Mouse (Mus musculus): ENCODE measurements at regions not wholly inside any gene's neighbourhood (a gene's known extent, or its start where the extent isn't known, plus 50 kb on each side); places are given as distances from the start of the nearest gene placed in this dataset.

DNA sequence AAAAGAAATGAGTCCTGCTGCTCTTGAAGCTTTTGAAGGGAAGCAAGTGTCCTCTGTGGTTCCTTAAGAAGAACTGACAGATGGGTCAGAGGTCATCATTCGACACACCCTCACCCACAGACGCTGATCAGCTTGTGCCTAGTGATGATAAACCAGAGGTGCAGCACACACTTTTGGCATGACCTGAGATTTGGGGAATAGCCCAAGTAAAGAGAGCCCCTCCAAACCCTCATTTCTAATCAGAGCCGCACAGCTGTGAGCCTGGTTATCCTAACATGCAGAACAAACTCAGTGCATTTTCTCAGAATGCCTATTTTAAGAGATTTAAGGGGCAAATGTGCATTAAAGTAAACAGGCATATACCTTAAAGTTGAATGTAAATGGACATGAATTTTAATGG is 821.7 kb downstream of the Kcnma1 start:
- Histone ChIP-seq H3K4me3 (ENCODE audit: control insufficient read depth in 1 of 2, insufficient read depth in 1 of 2, low read depth in 2 of 2, low read length in 2 of 2) (no peak overlapping the region), H3K36me3 (ENCODE audit: control insufficient read depth in 1 of 2, insufficient read depth in 2 of 2, low read length in 2 of 2) (no peaks in the 10 kb centered on the region), H3K79me2 (ENCODE audit: control insufficient read depth, insufficient read depth, low read length, poor library complexity) (no peaks in the 10 kb centered on the region), H3K27me3 (ENCODE audit: control insufficient read depth in 1 of 2, insufficient read depth in 2 of 2, low read length in 2 of 2) (no peaks in the 10 kb centered on the region; a peak in 2 of 4 replicates), H3K9me3 (replicated peaks; ENCODE audit: insufficient read depth, low read length) (no peaks in the 10 kb centered on the region), H3K27ac (ENCODE audit: control insufficient read depth, low read depth, low read length) (no peak overlapping the region), H3K9ac (ENCODE audit: control insufficient read depth, low read depth, low read length, poor library complexity, severe bottlenecking) (no peak overlapping the region), H3K4me1 (ENCODE audit: control insufficient read depth in 1 of 2, insufficient read depth in 2 of 2, low read length in 2 of 2) (no peaks in the 10 kb centered on the region)
- DNase-seq (ENCODE audit: low read depth, low spot score), result no peak
- no peak for TF ChIP-seq NELFE (IDR thresholded peaks at IDR 0.05; ENCODE audit: low read depth, low read length)
- TF ChIP-seq MYC (IDR thresholded peaks at IDR 0.05; ENCODE audit: low read depth, low read length), result no peak
- TF ChIP-seq POLR2AphosphoS2 (IDR thresholded peaks at IDR 0.05; ENCODE audit: low read length), result no peak
- no peak for TF ChIP-seq USF2 (IDR thresholded peaks at IDR 0.05; ENCODE audit: borderline replicate concordance in 1 of 2, insufficient read depth in 1 of 2, low read depth in 1 of 2, low read length in 2 of 2)
- no peak for TF ChIP-seq CHD1 (IDR thresholded peaks at IDR 0.05; ENCODE audit: low read depth, low read length)
- no peak for TF ChIP-seq SIN3A (IDR thresholded peaks at IDR 0.05; ENCODE audit: low read length)
- no peak for TF ChIP-seq NRF1 (IDR thresholded peaks at IDR 0.05; ENCODE audit: insufficient read depth, low read depth, low read length, poor library complexity, severe bottlenecking)
- no peak for TF ChIP-seq CTCF (IDR thresholded peaks at IDR 0.05 in 2 of 3, conservative IDR thresholded peaks at IDR 0.05 in 1 of 3; ENCODE audit: control insufficient read depth in 1 of 3, insufficient read depth in 1 of 3, low read depth in 2 of 3, low read length in 3 of 3, poor library complexity in 1 of 3, severe bottlenecking in 1 of 3)
- no peak for TF ChIP-seq MEF2A (IDR thresholded peaks at IDR 0.05; ENCODE audit: extremely low read depth, insufficient replicate concordance, low read depth, low read length, poor library complexity, severe bottlenecking)

DNA sequence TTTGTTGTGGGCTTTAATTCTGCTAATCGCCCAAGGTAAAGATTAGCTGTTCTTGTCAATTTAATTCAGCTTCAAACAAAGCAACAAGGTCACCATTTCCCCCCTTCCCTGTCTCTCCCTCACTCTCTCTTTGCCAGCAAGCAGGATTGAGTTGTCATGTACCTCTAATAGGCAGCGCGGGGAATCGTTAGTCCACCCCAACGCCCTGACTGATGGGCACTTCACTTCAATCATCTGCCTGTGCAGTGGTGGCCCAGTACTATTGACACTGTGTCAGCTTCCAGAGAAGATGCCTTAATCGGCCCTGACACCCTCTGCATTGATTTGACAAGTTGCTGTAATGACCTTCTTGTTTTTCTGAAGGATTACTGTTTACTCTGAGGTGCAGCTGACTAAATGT is 828.9 kb downstream of the Kcnma1 start:
- H3K27ac ChIP-seq (ENCODE audit: control insufficient read depth, low read depth, low read length), result no peak overlapping the region
- H3K9ac ChIP-seq (ENCODE audit: control insufficient read depth, low read depth, low read length, poor library complexity, severe bottlenecking), result no peak overlapping the region
- H3K79me2 ChIP-seq (ENCODE audit: control insufficient read depth, insufficient read depth, low read length, poor library complexity), result no peaks in the 10 kb centered on the region
- TF ChIP-seq E2F4 (IDR thresholded peaks at IDR 0.05; ENCODE audit: borderline replicate concordance, low read depth, low read length) (no peak), MAFK (IDR thresholded peaks at IDR 0.05; ENCODE audit: borderline replicate concordance, low read depth, low read length) (no peak), ETS1 (IDR thresholded peaks at IDR 0.05; ENCODE audit: low read depth, low read length) (no peak), TAL1 (IDR thresholded peaks at IDR 0.05; ENCODE audit: low read length) (no peak), NRF1 (IDR thresholded peaks at IDR 0.05; ENCODE audit: insufficient read depth, low read depth, low read length, poor library complexity, severe bottlenecking) (no peak), GATA1 (IDR thresholded peaks at IDR 0.05; ENCODE audit: low read depth, low read length) (no peak), JUND (IDR thresholded peaks at IDR 0.05; ENCODE audit: low read depth, low read length) (no peak), RCOR1 (IDR thresholded peaks at IDR 0.05; ENCODE audit: low read depth, low read length) (no peak), MYB (IDR thresholded peaks at IDR 0.05; ENCODE audit: low read depth, low read length) (no peak)
- no peaks in the 10 kb centered on the region; a peak in 1 of 4 replicates for H3K27me3 ChIP-seq (ENCODE audit: control insufficient read depth in 1 of 2, insufficient read depth in 2 of 2, low read length in 2 of 2)
- H3K4me3 ChIP-seq (ENCODE audit: control insufficient read depth in 1 of 2, insufficient read depth in 1 of 2, low read depth in 2 of 2, low read length in 2 of 2), result no peak overlapping the region
- no peaks in the 10 kb centered on the region for H3K36me3 ChIP-seq (ENCODE audit: control insufficient read depth in 1 of 2, insufficient read depth in 2 of 2, low read length in 2 of 2)
- DNase-seq (ENCODE audit: low read depth, low spot score), result no peak
- no peaks in the 10 kb centered on the region for H3K4me1 ChIP-seq (ENCODE audit: control insufficient read depth in 1 of 2, insufficient read depth in 2 of 2, low read length in 2 of 2)
- H3K9me3 ChIP-seq (replicated peaks; ENCODE audit: insufficient read depth, low read length), result no peaks in the 10 kb centered on the region

All from MEL (cell line).